Mouse (Mus musculus) right cerebral cortex, postnatal 10 days (tissue): ENCODE measurements around the gene Sptb.
A peak's percentile ranks its signal among the peaks of the same experiment; 100 is the strongest.

Experiments
- DNase-seq, 2 experiments: peaks; one replicate each; pipeline ENCODE4 v3.0.0; 2021; ENCODE audit warnings: low spot score in 2 of 2

Sptb gene

DNA sequence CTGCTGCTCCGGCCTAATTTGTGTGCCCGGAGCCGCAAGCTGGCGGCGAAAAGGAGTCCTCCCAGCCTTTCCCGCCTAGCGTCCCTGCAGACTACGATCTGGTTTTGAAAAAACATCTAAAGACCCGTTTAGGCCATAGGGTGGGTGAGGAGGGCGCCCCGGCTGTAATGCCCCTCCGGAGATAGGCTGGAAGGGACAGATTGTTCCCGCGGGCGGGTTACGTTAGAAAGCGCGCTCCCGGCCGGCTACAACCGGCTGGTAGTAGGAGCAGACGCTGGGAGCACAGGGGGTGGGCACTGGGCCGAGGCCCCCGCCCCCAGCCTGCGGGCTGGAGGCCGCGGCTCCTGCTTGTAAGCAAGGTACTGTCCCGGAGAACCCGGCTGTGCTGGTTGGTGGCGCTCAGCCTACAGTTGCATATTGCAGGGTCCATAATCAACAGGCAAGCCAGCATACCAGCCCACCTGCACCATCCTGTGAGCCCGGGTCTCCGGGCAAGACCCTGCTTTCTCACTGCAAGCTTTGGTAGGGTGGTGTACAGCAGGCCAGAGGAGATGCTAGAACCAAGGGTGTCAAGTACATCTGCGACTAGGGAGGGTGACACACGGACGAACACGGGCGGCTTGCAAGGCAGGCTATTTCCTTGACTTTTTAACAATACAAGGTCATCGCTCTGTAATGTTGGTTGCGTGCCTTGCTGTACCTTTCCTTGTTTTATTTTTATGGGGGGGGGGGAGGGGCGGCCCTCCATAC is at the start of gene Sptb:
Sptb (minus strand) TSS at position 197 of the 750 bp plus-strand sequence.
- DNase-seq = peak; percentile 62 to 67

DNA sequence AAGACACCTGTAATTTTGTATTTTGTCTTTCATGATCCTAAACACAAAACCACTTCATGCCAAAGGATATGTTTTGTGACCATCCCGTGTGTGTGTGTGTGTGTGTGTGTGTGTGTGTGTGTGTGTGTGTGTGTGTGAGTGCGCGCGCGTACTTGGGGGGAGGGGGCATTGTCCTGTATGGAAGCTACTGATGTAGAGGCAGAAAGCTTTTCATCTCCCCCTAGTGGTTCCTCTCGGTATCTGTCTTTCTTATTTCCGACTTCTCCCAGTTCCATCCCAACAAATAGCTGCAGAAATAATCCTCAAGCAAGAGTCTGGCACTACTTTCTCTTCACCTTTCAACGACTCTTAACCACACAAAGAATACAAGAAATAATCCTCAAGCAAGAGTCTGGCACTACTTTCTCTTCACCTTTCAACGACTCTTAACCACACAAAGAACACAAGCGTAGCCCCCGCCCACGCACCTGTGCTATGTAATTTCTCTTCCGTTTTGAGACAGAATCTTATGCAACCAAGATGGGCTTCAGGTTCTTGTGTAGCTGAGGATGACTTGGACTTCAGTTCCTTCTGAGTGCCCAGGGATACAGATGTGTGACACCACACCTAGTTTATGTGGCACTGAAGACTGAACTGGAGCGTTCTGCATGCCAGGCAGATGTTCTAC is 42.4 kb upstream of the Sptb start:
- peak; percentile 54 to 59 for DNase-seq

DNA sequence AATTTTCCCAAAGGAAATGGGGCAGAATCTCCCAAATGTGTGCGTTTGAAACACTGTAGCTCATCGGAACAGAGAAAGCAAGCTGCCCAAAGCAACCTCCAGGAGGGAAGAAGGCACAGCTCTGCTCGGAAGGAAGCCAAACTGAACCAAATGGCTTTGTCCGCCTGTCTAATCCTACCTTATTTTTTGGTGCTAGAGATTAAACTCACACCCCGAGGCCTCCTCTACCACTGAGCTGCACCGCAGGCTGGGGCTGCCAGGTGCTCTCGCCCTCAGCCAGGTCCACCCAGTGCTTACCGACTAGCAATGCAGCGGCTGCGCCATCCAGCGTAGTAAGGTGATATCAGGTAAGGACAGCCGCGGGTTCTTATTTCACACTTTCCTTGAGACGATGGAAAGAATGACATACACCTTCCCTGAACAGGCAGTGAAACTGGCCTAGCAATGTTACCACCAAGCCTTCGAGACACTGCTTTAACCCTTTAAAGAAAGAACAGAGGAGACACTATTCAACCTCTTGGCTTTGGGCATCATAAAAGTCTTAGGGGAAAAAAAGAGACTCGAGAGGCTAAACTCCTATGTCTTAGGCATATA is 40.6 kb upstream of the Sptb start:
- no peak for DNase-seq

DNA sequence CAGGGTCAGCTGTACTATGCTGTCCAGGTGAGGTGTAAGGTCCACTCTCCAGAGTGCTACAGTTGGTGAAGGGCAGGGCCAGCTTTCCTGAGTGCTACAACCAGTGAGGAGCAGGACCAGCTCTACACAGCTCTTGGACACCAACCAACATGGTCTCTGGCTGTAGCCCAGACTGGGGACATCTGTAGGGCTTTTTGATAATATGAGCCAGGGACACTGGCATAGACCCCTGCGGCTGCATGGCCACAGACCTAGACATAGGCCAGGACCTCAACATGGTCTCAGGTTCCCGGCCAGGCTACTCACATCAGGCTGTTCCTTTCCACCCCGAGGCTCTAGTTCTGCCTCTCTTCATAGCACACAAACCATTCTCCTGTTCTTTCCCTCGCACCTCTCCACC is 17.6 kb upstream of the Sptb start:
- no peak for DNase-seq

DNA sequence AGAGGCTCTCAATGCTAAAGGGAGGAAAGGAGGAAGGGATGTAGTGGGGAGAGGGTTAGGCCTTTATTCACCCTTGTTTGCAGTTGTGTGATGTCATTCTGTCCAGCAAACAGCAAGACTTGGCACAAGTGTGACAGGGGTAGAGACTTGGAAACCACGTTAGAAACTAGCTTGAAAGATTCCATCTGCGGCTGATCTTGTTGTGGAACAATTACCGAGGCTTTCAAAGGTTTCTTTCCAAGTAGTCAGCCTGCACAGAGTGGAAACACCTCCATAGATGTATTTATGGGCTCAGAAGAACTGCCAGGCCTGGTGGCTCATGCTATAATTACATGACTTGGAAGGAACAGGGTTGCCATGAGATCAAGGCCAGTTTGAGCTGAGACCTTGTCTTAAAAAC is 11.7 kb upstream of the Sptb start:
- DNase-seq = no peak

DNA sequence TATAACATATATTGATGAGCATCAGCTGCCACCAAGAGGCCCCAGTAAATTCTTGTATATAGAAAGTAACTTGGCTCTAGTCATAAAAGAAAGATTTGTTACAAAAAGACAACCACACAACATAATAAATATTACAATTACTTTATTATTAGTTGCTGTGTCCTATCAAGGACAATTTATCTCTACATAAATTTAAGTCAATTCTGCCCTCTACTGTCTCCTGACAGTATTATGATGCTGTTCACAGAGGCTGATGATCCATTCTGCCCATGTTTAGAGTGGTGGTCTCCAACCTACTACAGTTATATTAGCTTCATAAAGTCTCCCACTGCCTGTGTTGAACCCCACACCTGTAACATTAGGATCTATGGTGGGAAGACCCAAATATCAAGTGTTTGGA is 10.2 kb upstream of the Sptb start:
- no peak for DNase-seq

DNA sequence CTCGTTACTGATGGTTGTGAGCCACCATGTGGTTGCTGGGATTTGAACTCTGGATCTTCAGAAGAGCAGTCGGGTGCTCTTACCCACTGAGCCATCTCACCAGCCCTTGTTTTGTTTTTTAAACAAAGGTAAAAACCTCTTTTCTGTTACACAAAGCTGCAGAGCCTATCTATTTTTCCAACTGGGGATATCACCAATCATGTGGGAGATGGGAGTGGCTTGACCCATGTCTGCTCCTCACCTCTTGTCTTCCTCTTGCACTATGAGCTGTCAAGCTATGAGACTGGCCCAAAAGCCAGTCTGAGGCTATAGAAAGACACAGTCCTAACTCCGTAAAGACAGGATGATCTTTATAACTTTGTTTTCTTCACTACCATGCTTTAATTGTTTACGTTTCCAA is 8.0 kb upstream of the Sptb start:
- DNase-seq = no peak

DNA sequence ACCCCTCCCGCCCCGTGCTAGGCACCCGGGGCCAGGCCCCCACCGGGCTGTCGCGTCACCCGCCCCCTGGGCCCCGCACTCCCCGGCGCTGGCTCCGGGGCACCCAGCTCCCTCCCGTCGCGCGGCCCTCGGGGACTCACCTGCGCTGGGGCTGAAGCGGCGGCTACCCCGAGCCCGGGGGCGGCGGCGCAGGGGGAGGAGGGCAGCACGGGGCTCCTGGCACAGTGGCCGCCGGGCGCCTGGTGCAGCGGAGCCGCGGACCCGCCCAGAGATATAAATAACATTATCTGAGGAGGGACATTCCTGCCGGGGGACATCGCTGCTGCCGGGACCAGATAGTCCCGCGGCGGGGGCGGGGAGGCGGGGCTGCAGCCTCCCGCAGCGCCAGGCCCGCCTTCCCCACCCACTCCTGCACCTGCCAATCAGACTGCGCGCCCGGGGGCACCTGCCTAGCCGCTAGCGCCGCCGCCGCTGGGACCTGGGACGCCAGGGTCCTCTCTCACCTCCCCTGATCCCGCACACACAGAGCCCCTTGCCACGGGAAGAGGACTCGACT is 474 bp downstream of the Sptb start:
- DNase-seq = peak; percentile 85 to 86

DNA sequence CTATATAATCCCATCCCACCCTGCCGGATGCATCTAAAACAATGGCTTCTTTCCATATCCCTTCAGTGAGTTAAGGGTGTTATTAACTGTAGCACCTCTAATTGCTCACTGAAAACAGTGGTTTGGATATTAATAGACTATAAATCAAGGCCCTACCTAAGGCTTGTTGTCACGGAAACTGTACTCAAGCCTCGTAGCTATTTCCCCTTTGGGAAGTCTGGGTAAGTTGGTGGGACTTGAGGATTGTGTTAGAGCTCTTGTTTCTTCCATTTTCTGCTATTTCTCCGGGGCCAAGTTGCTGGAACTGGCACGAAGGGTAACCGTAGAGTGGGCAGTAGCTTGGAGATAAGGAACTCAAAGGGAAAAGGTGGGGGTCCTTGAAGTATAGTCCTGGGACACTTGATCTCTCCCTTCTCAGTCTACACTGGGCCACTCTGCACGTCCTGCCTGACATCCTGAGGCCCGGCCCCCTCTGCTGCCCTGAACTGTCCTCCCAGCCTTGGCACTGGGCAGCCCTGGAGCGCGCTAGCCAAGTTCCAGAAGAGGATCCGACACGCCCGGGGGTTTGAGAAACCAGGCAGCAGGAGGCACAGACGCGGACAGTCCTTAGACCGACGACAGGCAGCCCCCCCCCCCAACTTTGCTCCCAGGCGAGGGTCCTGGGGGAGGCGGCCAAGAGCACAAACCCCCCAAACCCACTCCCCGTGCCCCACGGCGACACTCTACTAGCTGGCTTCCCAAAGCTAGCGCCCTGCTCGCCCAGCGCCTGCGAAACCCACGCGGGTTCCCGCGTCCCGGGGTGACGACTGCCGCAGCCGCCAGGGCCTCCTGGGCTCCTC is 1.2 kb downstream of the Sptb start:
- DNase-seq = peak; percentile 45 to 46

DNA sequence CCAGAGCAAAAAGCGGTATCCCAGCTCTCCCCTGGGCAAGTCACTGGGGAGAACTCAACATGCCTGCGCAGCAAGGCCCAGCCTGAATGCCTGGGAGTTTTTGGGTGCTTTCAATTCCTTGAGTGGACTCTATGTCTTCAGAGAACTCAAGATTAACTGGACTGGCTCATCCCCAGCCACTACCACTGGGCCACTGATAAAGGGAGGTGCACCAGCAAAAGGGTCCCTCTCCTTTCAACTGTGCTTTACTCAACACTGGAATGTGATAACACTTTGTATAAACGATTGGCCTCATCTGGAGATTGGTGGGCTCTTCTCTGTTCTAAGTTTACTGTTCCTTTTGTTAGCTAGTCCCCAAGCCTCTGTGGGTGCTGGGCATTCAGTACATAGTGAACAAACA is 2.2 kb downstream of the Sptb start:
- DNase-seq = no peak

DNA sequence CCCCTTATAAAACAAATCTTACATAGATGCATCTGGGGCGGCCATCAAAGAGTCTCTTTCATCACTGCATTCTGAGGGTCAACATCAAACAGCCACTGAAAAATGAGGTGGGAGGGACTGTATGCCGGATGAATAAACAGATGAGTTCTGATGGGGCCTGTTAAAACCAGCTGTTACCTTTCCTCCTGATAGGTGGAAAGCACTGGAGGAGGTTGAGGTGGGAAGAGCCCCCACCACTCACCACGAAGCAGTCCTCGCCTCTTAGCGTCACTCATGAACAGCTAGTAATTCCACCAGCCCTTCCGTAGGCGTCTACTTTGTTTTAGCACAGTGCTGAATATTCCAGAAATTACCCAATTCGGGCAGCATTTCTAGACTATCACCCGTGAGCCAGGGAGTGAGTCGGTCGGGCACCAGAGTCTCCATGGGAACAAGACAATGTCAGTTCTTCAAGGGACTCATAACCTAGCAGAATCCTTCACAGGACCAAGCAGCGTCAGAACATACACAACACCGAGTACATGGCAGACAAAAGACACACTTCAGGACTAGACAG is 13.9 kb downstream of the Sptb start:
- DNase-seq = no peak

DNA sequence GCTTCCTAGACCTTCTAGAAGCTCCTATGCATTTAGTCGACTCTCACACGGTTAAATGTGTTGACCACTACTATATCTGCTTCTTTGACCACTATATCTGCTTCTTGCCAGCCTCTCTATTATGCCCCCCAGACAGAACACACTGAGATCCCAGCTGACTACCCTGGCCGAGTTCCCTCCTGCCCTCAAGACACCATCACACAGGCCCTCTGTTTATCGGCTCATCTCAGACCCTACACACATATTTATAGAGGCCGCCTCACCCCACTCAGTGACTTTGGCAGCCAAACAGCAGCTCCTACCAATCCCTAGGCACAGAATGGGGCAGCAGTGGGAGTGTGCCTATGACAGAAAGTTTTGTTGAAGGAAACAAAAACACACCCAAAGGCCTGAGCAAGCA is 14.6 kb downstream of the Sptb start:
- peak in 1 of 2 experiments; percentile 33 for DNase-seq

DNA sequence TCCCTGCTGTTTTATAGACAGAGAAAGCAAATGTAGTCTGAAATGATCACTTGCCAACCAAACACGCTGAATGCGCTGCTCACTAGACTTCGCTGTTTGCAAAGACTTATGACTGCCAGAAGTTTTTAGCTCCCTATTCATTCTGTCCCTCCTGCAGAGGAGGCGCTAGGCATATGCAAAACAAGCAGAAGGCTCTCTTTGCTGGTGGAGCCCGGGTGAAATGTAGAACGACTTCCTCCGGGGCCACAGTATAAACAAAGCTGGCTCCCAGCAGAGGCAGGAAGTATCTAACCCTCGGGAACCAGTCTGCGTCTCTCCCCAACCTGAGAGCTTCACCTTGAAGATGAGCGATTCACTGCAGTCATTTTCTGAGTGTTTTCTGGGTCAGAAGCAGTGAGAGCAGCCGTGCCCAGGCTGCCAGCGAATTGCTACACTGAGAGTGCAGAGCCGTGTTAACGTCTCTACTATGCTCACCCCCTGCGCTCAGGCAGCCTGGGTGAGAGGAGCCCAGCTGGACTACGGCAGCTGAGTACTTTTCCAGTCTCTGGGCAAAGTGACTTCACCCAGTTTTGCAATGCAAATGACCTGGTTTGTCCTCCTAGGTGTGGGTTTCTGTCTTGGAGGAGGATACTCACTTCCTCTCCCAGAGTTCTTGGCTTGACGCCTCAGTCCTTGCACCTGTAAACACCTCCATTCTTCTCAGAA is 15.4 kb downstream of the Sptb start:
- DNase-seq = peak; percentile 42 to 53

DNA sequence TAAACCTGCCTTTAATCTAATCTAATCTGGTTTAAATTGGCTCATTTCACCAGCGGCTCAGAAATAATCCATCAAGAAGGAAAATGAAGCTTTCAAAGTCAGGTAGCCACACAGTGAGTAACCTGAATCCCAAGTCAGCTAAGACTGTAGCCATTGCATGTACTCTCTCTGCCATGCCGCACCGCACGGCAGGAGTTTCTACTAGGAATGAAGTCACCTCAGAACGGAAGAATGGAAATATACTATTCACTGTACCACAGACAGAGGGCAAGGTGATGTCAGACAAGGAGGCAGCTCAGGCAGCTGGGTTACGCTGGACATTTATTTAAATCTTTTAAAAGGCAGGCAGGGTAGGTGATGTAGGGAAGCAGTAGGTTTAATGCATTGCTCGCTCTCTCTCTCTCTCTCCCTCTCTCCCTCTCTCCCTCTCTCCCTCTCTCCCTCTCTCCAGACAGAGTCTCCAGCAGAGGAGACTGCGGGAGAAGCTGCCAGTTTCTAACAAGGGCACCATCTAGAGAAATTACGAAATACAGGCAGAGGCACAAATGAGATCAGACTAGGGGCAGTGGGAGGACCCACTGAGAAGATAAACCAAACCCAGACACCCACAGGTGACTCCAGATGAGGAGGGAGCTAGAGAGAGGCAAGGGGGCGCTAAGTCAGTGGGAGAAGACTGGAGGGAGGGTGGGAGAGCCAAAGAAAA is 22.7 kb downstream of the Sptb start:
- no peak for DNase-seq

DNA sequence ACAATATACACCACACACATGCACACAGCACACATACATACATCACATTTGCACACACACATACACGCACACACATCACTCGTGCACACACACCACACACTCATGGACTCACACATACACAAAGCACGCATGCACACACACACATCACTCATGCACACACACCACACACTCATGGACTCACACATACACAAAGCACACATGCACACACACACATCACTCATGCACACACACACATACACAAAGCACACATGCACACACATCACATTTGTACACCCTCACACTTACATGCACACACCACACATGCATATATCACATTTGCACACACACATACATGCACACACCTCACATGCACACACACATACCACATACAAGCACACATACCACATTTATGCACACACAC is 24.7 kb downstream of the Sptb start:
- DNase-seq = no peak

DNA sequence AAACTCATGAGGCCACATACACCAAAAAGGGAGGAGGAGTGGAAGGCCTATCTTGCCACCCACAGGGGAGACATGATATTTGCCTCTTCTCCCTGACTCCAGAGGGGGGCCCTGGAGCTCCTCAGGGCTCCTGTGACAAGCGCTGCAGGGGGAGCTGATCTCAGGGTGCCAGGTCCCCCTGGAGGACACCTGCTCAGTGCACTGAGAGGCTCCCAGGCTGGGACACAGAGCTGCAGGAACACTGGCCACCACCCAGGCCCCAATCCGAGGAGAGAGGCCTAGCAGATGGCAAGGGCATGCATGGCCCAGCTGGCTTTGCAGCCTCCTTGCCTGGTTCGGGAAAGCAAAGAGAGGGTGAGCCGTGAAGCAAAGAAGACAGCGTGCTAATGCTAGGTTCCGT is 25.9 kb downstream of the Sptb start:
- no peak for DNase-seq

DNA sequence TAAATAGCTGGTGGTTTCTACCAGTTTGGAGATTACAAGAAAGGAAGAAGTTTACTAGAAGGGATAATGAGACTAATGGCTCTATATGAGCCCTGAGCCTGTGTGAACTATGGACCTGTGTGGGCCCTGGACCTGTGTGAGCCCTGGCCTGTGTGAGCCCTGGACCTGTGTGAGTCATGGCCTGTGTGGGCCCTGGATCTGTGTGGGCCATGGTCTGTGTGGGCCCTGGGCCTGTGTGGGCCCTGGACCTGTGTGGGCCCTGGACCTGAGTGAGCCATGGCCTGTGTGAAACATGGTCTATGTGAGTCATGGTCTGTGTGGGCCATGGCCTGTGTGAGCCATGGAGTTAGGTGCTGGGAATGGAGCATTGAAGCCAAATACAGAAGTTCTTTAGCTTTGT is 28.4 kb downstream of the Sptb start:
- no peak for DNase-seq

DNA sequence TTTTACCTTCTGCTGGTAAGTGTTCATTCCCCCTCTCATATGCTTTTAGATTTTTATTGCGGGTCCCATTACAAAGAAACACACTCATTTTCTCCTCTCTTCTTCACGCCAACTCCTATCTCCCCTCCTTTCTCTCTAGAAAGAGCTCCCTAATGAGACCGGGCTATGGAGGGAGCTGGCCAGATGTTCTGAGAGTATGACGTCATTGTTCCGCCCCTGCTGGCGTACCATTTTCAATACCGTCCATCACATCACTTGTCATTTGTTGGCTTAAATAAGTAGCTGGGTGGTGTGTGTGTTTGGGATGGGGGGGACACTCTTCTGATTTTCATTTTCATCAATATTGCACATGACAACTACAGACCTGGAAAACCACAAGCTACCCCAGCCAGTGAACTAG is 33.3 kb downstream of the Sptb start:
- no peak for DNase-seq

DNA sequence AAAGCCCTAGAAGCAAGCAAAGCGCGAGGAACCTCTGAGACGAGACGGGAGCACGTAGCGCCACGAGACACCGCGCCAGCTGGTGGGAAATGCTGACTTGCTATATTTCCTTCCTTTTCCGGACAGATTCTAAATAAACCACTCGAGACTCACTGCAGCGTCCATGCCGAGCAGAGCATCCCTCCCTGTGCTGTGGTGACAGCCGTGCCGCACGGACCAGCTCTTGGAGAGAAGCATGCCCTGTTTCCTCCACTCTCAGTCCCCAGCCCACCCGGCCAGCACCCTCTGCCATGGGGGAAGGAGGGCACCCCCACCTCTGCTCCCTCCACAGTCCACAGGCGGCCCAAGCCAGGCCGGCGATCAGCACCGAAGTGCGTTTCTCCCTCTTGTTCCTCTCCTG is 33.9 kb downstream of the Sptb start:
- peak; percentile 51 to 52 for DNase-seq

DNA sequence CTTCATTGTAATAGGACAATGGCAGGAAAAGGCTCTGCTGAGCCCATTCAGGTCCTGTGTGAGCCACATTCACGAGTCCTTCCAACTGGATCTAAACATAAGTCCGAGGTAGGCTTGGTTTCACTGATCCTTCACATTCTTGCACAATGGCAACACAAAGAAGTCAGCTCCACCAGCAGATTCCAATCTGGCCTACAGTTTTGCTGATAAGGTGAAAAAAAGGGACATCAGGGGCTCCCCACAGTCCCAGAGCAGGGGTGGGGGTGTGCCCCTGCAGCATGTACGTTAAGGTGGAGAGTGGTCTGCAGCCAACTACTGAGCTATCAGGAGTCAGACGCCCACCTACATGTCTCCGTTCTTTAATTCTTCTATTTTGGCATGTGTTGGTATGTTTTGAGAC is 35.0 kb downstream of the Sptb start:
- DNase-seq = no peak
